Mouse (Mus musculus) midbrain, embryonic 10.5 days (tissue): ENCODE measurements around the gene Uhrf1bp1. TPM values are rescaled to one million over a fixed set of nuclear protein-coding genes. Genes with fewer than 3 reads are reported as not detected.

ENCODE experiments used
- DNase-seq: peaks from one replicate; pipeline ENCODE4 v3.0.0-alpha.2; 2017; ENCODE audit warnings: low spot score
- H3K27ac ChIP-seq: fragments of 300-500 bp; sonication (generic); replicated peaks from 2 replicates; pipeline ENCODE4 v1.5.1; 2016; ENCODE audit warnings: mild to moderate bottlenecking
- H3K27me3 ChIP-seq: fragments of 300-500 bp; sonication (generic); 2 replicates; pipeline ENCODE4 v1.6.1; 2016; ENCODE audit warnings: low read depth, mild to moderate bottlenecking; ENCODE audit not compliant: poor library complexity, severe bottlenecking
- H3K36me3 ChIP-seq: fragments of 300-500 bp; sonication (generic); 2 replicates; pipeline ENCODE4 v1.6.1; 2016; ENCODE audit warnings: mild to moderate bottlenecking, moderate library complexity
- H3K4me1 ChIP-seq: fragments of 300-500 bp; sonication (generic); 2 replicates; pipeline ENCODE4 v1.6.1; 2016
- H3K4me3 ChIP-seq: fragments of 300-500 bp; sonication (generic); 2 replicates; pipeline ENCODE4 v1.5.1; 2016; ENCODE audit warnings: mild to moderate bottlenecking, moderate library complexity
- H3K9me3 ChIP-seq: fragments of 300-500 bp; sonication (generic); replicated peaks from 2 replicates; pipeline ENCODE4 v1.6.1; 2016; ENCODE audit warnings: mild to moderate bottlenecking
- WGBS: fragments of 180-500 bp; shearing (Covaris S2); methylation state at CpG from one replicate; pipeline ENCODE4 v1.1.7; 2016; 5-methylcytosine and 5-hydroxymethylcytosine counted together
- polyA plus RNA-seq: library from polyadenylated mRNA; unstranded; fragments of >200 nt; fragmentation: Nextera tagmentation; extraction: Ambion mirVana; gene quantifications from 2 replicates; pipeline ENCODE4 v1.2.1, GENCODE M21; 2016

Gene Uhrf1bp1
- polyA plus RNA-seq, 1 experiment from 2014 or later, result 6.3 TPM

DNA sequence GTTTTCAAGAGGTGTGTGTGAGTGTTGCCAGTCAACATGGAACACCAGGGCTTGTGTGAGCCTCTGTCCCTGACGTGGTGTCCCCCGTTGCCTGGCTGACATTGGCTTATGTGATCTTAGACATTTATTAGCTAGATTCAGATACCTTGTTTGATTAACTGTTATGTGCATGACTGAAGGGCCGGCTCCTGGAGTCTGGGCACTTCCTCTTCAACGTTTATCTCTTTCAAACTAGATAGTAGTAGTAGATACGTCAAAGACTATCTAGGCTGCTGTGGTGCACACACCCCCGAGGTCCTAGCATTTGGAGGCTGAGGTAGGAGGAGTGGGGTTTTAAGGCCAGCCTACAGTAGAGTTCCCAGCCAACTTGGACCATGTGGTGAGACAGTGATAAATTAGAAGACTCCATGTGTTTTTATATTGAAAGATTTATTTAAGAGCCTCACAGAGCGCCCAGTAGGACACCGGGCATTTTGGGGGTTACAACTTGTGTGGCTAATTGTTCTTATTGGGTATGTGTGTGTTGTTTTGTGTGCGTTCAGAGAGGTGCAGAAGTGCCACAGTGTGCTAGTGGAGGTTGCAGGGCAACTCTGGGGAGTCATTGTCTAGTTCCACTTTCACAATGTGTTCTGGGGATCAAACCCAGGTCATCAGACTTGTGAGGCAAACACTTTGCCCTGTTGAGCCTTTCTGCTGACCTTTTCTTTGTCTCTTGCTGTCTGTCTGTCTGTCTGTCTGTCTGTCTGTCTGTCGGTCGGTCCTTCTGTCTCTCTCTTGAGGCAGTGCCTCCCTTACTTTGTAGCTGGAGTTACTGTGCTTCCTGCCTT, 1.6 kb downstream of the Uhrf1bp1 start:
- 64% methylated on average over 11 of the region's 11 CpGs for WGBS
- H3K27ac ChIP-seq, result peak overlapping the region; percentile 91
- DNase-seq, result no peak

GRCm38 (mm10) chr17:27859131-27859530, 2.9 kb downstream of the Uhrf1bp1 start:
- Histone ChIP-seq H3K27ac (no peak overlapping the region), H3K9me3 (no peaks in the 10 kb centered on the region), H3K36me3 (peaks cover 6% of the 10 kb centered on the region), H3K4me3 (no peak overlapping the region), H3K27me3 (no peaks in the 10 kb centered on the region), H3K4me1 (peaks cover 39% of the 10 kb centered on the region)
- DNase-seq, result no peak
- 34% methylated on average over 2 of the region's 2 CpGs for WGBS

More for the DNA sequence above, 1.6 kb downstream of the Uhrf1bp1 start:
- Histone ChIP-seq H3K4me1 (peaks cover 39% of the 10 kb centered on the region), H3K4me3 (peak overlapping the region; percentile 93), H3K9me3 (no peaks in the 10 kb centered on the region), H3K36me3 (peaks cover 18% of the 10 kb centered on the region), H3K27me3 (no peaks in the 10 kb centered on the region)

DNA sequence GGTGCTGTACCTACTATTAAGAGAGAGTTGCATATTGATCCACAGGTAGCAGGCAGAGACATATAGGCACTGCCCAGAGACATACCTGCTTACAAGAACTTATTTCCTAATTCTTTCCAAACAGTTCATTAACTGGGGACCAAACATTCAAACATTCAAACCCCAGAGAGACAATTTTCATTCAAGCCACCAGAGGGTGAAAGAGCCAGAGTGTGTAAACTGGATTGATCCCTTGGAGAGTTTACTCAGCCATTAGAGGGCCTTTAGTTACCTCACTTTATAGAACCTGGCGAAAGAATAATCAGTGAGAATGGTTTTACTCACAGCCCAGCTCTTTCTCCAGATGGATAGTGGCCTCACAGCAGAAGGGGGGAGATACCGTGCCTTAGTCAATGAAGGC, 9.2 kb downstream of the Uhrf1bp1 start:
- no peaks in the 10 kb centered on the region for H3K9me3 ChIP-seq
- WGBS, result 92% methylated on average over 2 of the region's 2 CpGs
- H3K4me3 ChIP-seq, result no peak overlapping the region
- DNase-seq, result no peak
- H3K27me3 ChIP-seq, result no peaks in the 10 kb centered on the region
- no peak overlapping the region for H3K27ac ChIP-seq
- 0 out of 2 replicates have a peak, but pooled peaks cover 10% of the 10 kb centered on the region for H3K4me1 ChIP-seq
- H3K36me3 ChIP-seq, result peaks cover 10% of the 10 kb centered on the region

- no peak for DNase-seq
- 94% methylated on average over 4 of the region's 4 CpGs for WGBS
- no peak overlapping the region for H3K4me3 ChIP-seq
- peaks cover 10% of the 10 kb centered on the region for H3K36me3 ChIP-seq
- H3K9me3 ChIP-seq, result no peaks in the 10 kb centered on the region
- 0 out of 2 replicates have a peak, but pooled peaks cover 4% of the 10 kb centered on the region for H3K4me1 ChIP-seq
- no peak overlapping the region for H3K27ac ChIP-seq
- no peaks in the 10 kb centered on the region for H3K27me3 ChIP-seq
Observed at GRCm38 (mm10) chr17:27866737-27867136, 10.5 kb downstream of the Uhrf1bp1 start.

GRCm38 (mm10) chr17:27871851-27872250, 15.6 kb downstream of the Uhrf1bp1 start:
- Histone ChIP-seq H3K36me3 (peaks cover 10% of the 10 kb centered on the region), H3K27me3 (no peaks in the 10 kb centered on the region), H3K27ac (no peak overlapping the region), H3K4me1 (no peaks in the 10 kb centered on the region), H3K9me3 (no peaks in the 10 kb centered on the region), H3K4me3 (no peak overlapping the region)
- WGBS, result 93% methylated on average over 3 of the region's 3 CpGs
- no peak for DNase-seq

DNA sequence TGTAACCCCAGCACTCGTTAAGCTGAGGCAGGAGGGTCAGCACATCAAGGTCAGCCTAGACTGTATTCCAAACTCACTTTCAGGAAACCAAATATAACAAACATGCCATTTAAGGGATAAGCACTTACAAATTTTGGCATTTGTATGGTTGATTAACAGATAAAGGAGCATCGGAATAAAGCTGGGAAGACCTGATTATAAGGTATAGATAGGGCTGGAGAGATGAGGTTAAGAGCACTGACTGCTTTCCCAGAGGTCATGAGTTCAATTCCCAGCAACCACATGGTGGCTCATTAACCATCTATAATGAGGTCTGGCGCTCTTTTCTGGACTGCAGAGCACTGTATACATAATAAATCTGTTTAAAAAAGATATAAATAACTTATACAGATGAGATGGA, 17.3 kb downstream of the Uhrf1bp1 start:
- Histone ChIP-seq H3K27me3 (no peaks in the 10 kb centered on the region), H3K4me3 (no peak overlapping the region), H3K36me3 (peaks cover 16% of the 10 kb centered on the region), H3K9me3 (no peaks in the 10 kb centered on the region), H3K4me1 (no peaks in the 10 kb centered on the region), H3K27ac (no peak overlapping the region)
- no peak for DNase-seq
- 90% methylated on average over 3 of the region's 3 CpGs for WGBS

DNA sequence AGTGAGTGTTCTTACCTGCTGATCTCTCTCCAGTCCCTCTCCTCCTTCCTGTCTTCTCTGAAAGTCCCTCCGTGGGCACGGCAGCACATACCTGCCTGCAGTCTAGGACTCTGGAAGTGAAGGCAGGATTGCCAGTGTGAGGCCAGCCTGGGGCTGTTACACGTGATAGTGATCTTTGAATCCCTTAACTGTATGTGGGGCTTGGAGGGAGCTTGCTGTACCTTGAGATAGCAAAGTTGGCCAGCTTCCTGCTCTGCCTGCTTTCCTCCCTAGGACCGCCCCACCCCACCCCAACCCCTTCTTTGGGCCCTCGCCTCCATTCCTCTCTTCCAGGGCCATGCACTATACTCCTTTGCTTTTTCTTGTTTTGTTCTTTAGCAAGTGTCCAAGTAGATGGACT, 18.3 kb downstream of the Uhrf1bp1 start:
- 71% methylated on average over 5 of the region's 5 CpGs for WGBS
- Histone ChIP-seq H3K27ac (no peak overlapping the region), H3K27me3 (no peaks in the 10 kb centered on the region), H3K4me3 (no peak overlapping the region), H3K9me3 (no peaks in the 10 kb centered on the region), H3K4me1 (no peaks in the 10 kb centered on the region), H3K36me3 (peaks cover 20% of the 10 kb centered on the region)
- no peak for DNase-seq

- Histone ChIP-seq H3K4me1 (no peaks in the 10 kb centered on the region), H3K27me3 (no peaks in the 10 kb centered on the region), H3K36me3 (peaks cover 79% of the 10 kb centered on the region), H3K4me3 (no peak overlapping the region), H3K27ac (no peak overlapping the region), H3K9me3 (no peaks in the 10 kb centered on the region)
- DNase-seq, result no peak
- WGBS, result 67% methylated on average over 11 of the region's 11 CpGs
Observed at GRCm38 (mm10) chr17:27881518-27881917, 25.3 kb downstream of the Uhrf1bp1 start.

DNA sequence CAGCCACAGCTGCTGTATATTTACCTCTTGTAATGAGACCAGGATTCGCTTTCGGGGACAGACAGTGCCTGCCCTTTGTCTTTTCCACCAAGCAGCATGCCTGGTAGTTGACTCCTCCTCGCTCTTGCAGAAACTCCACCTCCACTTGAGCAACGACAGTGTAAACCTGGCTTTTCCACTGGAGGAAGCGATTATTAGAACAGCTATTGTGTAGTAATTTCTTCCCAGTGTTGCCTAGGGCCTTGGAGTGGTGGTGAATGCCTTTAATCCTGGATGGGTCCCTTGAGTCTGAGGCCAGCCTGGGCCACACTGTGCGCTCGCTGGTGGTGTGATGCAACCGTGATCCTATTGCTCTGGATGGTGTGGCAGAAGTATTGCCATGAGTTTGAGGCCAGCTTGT, 26.9 kb downstream of the Uhrf1bp1 start:
- Histone ChIP-seq H3K4me1 (no peaks in the 10 kb centered on the region), H3K27me3 (no peaks in the 10 kb centered on the region), H3K36me3 (peaks cover 93% of the 10 kb centered on the region), H3K4me3 (no peak overlapping the region), H3K9me3 (no peaks in the 10 kb centered on the region), H3K27ac (no peak overlapping the region)
- WGBS, result 95% methylated on average over 8 of the region's 8 CpGs
- no peak for DNase-seq

GRCm38 (mm10) chr17:27883994-27884393, 27.8 kb downstream of the Uhrf1bp1 start:
- H3K4me1 ChIP-seq, result no peaks in the 10 kb centered on the region
- H3K36me3 ChIP-seq, result peaks cover 92% of the 10 kb centered on the region
- H3K27ac ChIP-seq, result no peak overlapping the region
- 95% methylated on average over 6 of the region's 6 CpGs for WGBS
- DNase-seq, result no peak
- no peaks in the 10 kb centered on the region for H3K27me3 ChIP-seq
- no peaks in the 10 kb centered on the region for H3K9me3 ChIP-seq
- H3K4me3 ChIP-seq, result no peak overlapping the region

GRCm38 (mm10) chr17:27886499-27887210, 30.4 kb downstream of the Uhrf1bp1 start:
- H3K4me1 ChIP-seq, result no peaks in the 10 kb centered on the region
- H3K27me3 ChIP-seq, result no peaks in the 10 kb centered on the region
- DNase-seq, result no peak
- 85% methylated on average over 19 of the region's 19 CpGs for WGBS
- peaks cover 89% of the 10 kb centered on the region for H3K36me3 ChIP-seq
- H3K27ac ChIP-seq, result no peak overlapping the region
- H3K9me3 ChIP-seq, result no peaks in the 10 kb centered on the region
- H3K4me3 ChIP-seq, result no peak overlapping the region

GRCm38 (mm10) chr17:27907512-27908205, 51.4 kb downstream of the Uhrf1bp1 start:
- H3K4me3 ChIP-seq, result peak overlapping the region; percentile 98
- peak overlapping the region; percentile 91 for H3K27ac ChIP-seq
- peaks cover 28% of the 10 kb centered on the region for H3K36me3 ChIP-seq
- WGBS, result under 1% methylated on average over 45 of the region's 45 CpGs
- no peaks in the 10 kb centered on the region for H3K27me3 ChIP-seq
- no peaks in the 10 kb centered on the region for H3K9me3 ChIP-seq
- DNase-seq, result peak; percentile 93
- peaks cover 46% of the 10 kb centered on the region for H3K4me1 ChIP-seq
